Mouse (Mus musculus): ENCODE measurements around the gene Rab43. TPM values are rescaled to one million over a fixed set of nuclear protein-coding genes. Genes with fewer than 3 reads are reported as not detected.

Gene Rab43
- polyA plus RNA-seq, 1 experiment: 49.5 TPM

DNA sequence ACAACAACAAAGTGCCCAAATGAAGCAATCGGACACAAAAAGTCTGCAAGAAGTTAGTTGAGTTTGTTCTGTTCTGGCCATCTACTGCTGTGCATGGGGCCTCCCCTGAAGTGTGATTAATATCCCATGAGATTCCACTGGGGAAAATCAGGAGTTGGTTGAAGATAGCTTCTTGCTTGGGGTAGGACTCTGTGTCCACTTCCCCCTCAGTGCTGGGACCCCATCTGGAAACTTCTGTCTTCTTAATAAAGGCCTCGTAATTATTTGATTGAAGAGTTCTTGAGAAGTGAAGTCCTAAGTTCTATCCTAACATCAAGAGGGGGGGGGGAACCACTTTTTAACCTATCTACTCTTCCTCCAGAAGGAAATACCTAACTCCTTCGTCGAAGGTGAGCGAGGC is 49.8 kb downstream of the Rab43 start:
- H3K4me3 ChIP-seq (ENCODE audit: insufficient read depth, low read depth, low read length): no peak overlapping the region
- peaks cover 7% of the 10 kb centered on the region for H3K4me1 ChIP-seq (ENCODE audit: control insufficient read depth, insufficient read depth, low read length)
- no peak for DNase-seq
- H3K27ac ChIP-seq (ENCODE audit: insufficient read depth, low read depth, low read length): no peak overlapping the region
- 81% methylated on average over 5 of the region's 5 CpGs for WGBS
- no peaks in the 10 kb centered on the region for H3K27me3 ChIP-seq (replicated peaks; ENCODE audit: control insufficient read depth, insufficient read depth, low read length)
- no peaks in the 10 kb centered on the region for H3K36me3 ChIP-seq (ENCODE audit: control insufficient read depth, insufficient read depth, low read length)
- TF ChIP-seq CTCF (conservative IDR thresholded peaks at IDR 0.05; ENCODE audit: insufficient read depth, insufficient read length, low read depth, low read length): no peak
- no peak for TF ChIP-seq POLR2A (IDR thresholded peaks at IDR 0.05; ENCODE audit: low read depth, low read length)

DNA sequence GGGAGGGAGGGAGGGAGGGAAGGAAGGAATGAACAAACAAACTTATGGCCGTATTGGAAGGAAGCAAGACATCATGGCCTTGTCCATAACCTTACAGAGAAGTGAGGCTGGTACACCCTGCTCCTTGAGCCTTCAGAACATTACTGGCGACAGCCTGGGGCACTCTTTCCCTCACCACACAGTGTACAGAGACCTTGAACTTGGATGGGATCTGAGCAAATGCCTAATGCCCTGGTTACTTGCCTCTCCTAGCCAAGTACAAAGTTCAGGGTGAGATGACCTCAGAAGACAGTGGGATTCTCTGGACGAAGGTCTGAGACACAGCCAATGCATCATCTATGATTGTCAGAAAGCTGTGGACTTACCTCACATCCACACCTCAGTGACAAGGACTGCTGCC is 52.1 kb downstream of the Rab43 start:
- Histone ChIP-seq H3K27me3 (replicated peaks; ENCODE audit: control insufficient read depth, insufficient read depth, low read length) (no peaks in the 10 kb centered on the region), H3K4me1 (ENCODE audit: control insufficient read depth, insufficient read depth, low read length) (peaks cover 7% of the 10 kb centered on the region), H3K36me3 (ENCODE audit: control insufficient read depth, insufficient read depth, low read length) (no peaks in the 10 kb centered on the region), H3K27ac (ENCODE audit: insufficient read depth, low read depth, low read length) (no peak overlapping the region), H3K4me3 (ENCODE audit: insufficient read depth, low read depth, low read length) (no peak overlapping the region)
- TF ChIP-seq POLR2A (IDR thresholded peaks at IDR 0.05; ENCODE audit: low read depth, low read length) (no peak), CTCF (conservative IDR thresholded peaks at IDR 0.05; ENCODE audit: insufficient read depth, insufficient read length, low read depth, low read length) (no peak)
- WGBS: 29% methylated on average over 3 of the region's 3 CpGs
- DNase-seq: peak; percentile 49

DNA sequence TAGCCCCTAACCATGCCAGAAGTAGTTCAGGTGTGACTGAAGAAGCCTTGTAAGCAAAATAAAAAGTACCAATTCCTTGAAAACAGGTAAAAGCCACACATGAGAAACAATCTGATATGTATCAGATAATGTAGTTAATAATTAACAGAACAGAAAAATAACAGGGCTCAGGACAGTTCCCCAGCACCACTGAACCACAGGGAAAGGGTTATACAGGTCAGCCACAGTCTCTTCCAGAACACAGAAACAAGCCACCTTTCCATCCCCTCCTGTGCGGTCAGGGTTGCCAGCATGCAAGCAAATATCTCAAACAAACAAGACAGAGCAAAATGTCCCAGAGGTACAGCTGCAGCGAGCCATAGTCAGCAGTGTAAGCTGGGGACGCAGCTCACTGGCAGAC is 52.6 kb downstream of the Rab43 start:
- no peaks in the 10 kb centered on the region for H3K36me3 ChIP-seq (ENCODE audit: control insufficient read depth, insufficient read depth, low read length)
- no peak for DNase-seq
- no peak for TF ChIP-seq POLR2A (IDR thresholded peaks at IDR 0.05; ENCODE audit: low read depth, low read length)
- no peak for TF ChIP-seq CTCF (conservative IDR thresholded peaks at IDR 0.05; ENCODE audit: insufficient read depth, insufficient read length, low read depth, low read length)
- WGBS: 42% methylated on average over 3 of the region's 3 CpGs
- H3K4me3 ChIP-seq (ENCODE audit: insufficient read depth, low read depth, low read length): no peak overlapping the region
- peaks cover 7% of the 10 kb centered on the region for H3K4me1 ChIP-seq (ENCODE audit: control insufficient read depth, insufficient read depth, low read length)
- no peaks in the 10 kb centered on the region for H3K27me3 ChIP-seq (replicated peaks; ENCODE audit: control insufficient read depth, insufficient read depth, low read length)
- H3K27ac ChIP-seq (ENCODE audit: insufficient read depth, low read depth, low read length): peak overlapping the region; percentile 11; the same call in 1 of the 2 replicates

DNA sequence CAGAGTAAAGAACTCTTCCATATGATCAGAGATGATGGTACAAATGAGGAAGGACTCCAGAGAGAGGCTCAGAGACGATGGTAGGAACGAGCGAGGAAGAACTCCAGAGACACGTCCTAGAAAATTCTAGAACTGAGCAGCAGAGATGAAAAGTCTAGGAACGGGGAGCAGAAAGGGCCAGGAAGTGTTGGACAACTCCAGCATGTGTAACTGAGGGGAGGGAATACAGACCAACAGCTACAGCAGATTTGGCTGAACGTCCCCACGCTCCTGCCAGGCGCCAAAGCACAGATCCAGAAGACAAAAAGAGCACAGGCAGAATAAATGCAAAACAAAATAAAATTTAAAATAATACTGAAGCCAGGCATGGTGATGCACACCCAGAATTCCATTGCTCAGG is 55.1 kb downstream of the Rab43 start:
- Histone ChIP-seq H3K27ac (ENCODE audit: insufficient read depth, low read depth, low read length) (no peak overlapping the region), H3K36me3 (ENCODE audit: control insufficient read depth, insufficient read depth, low read length) (no peaks in the 10 kb centered on the region), H3K27me3 (replicated peaks; ENCODE audit: control insufficient read depth, insufficient read depth, low read length) (no peaks in the 10 kb centered on the region), H3K4me3 (ENCODE audit: insufficient read depth, low read depth, low read length) (no peak overlapping the region), H3K4me1 (ENCODE audit: control insufficient read depth, insufficient read depth, low read length) (peaks cover 7% of the 10 kb centered on the region)
- 96% methylated on average over 8 of the region's 8 CpGs for WGBS
- no peak for DNase-seq
- TF ChIP-seq CTCF (conservative IDR thresholded peaks at IDR 0.05; ENCODE audit: insufficient read depth, insufficient read length, low read depth, low read length): no peak
- TF ChIP-seq POLR2A (IDR thresholded peaks at IDR 0.05; ENCODE audit: low read depth, low read length): no peak

DNA sequence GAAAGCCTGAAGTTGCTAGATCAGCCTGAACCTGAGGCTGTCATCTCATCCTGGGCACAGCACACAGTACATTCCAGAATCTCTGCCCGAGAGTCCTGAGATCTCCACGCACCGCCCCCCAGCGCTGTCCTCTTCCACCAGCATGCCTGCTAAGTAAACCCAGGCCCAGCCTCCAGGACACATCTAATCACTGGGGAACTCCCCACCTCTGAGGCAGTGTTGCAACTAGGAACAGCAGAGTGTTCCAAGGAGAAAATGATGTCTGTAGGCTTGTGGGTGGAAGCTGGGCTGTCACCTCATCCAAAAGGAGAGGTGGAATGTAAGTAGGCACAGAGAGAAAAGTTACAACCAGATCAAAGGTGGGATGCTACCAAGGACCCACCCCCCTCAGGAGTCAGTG is 56.8 kb downstream of the Rab43 start:
- TF ChIP-seq POLR2A (IDR thresholded peaks at IDR 0.05; ENCODE audit: low read depth, low read length): no peak
- Histone ChIP-seq H3K4me1 (ENCODE audit: control insufficient read depth, insufficient read depth, low read length) (peaks cover 7% of the 10 kb centered on the region), H3K36me3 (ENCODE audit: control insufficient read depth, insufficient read depth, low read length) (no peaks in the 10 kb centered on the region), H3K27ac (ENCODE audit: insufficient read depth, low read depth, low read length) (no peak overlapping the region), H3K27me3 (replicated peaks; ENCODE audit: control insufficient read depth, insufficient read depth, low read length) (no peaks in the 10 kb centered on the region), H3K4me3 (ENCODE audit: insufficient read depth, low read depth, low read length) (no peak overlapping the region)
- no peak for DNase-seq
- WGBS: 96% methylated on average over 4 of the region's 4 CpGs

DNA sequence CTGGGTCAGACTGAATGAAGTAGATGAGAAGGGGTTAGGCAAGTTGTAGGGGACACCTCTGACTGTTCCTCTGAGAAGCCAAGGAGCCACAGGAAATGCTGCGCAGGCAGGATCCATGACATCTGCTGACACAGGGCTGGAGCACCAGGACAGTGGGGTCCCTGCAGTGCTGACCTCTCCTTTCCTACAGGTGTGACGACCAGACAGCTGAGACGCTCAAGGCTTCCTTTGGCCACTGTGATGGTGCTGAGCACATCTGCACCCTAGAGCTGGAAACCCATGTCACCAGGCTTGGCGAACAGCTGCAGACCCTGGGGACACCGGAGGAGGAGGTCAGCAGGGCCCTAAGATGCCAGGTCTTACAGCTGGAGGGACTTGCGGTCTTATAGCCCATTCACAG is 60.4 kb downstream of the Rab43 start:
- no peaks in the 10 kb centered on the region for H3K27me3 ChIP-seq (replicated peaks; ENCODE audit: control insufficient read depth, insufficient read depth, low read length)
- no peaks in the 10 kb centered on the region for H3K4me1 ChIP-seq (ENCODE audit: control insufficient read depth, insufficient read depth, low read length)
- H3K4me3 ChIP-seq (ENCODE audit: insufficient read depth, low read depth, low read length): no peak overlapping the region
- TF ChIP-seq POLR2A (IDR thresholded peaks at IDR 0.05; ENCODE audit: low read depth, low read length): no peak
- TF ChIP-seq CTCF (conservative IDR thresholded peaks at IDR 0.05; ENCODE audit: insufficient read depth, insufficient read length, low read depth, low read length): no peak
- 89% methylated on average over 6 of the region's 6 CpGs for WGBS
- no peaks in the 10 kb centered on the region for H3K36me3 ChIP-seq (ENCODE audit: control insufficient read depth, insufficient read depth, low read length)
- no peak overlapping the region for H3K27ac ChIP-seq (ENCODE audit: insufficient read depth, low read depth, low read length)
- DNase-seq: no peak

DNA sequence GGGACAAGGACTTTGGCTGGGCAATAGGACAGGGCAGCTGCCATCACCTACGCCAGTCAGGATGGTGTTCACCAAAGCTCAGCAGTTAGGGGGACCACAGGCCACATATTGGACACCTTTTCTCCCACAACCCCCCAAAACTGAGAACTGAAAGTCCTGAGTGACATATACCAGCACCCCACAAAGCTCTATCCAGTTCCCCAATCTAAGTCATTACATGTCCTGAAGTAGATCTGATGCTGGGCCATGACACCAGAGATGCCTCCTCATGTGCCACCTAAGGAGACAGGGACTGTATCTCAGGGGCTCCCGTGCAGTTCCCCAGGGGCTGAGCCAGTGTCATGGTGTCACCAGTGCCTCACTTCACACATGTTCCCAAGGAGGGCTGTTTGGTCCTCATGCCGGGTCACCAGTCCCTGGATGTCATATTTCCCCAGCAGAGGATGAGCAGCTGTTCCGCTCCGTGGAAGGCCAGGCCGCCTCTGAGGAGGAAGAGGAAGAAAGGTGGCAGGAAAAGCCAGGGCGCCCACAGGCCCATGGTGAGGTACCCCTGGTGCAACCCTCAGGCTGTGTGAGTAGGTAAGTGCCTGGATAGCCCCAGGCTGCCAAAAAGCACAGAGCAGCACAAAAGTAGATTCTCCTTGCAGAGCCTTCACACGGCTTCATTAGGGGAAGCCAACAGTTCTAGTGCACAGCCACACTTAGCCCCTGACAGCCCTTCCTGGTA is 61.6 kb downstream of the Rab43 start:
- Histone ChIP-seq H3K27ac (ENCODE audit: insufficient read depth, low read depth, low read length) (no peak overlapping the region), H3K4me3 (ENCODE audit: insufficient read depth, low read depth, low read length) (no peak overlapping the region), H3K36me3 (ENCODE audit: control insufficient read depth, insufficient read depth, low read length) (no peaks in the 10 kb centered on the region), H3K4me1 (ENCODE audit: control insufficient read depth, insufficient read depth, low read length) (no peaks in the 10 kb centered on the region), H3K27me3 (replicated peaks; ENCODE audit: control insufficient read depth, insufficient read depth, low read length) (no peaks in the 10 kb centered on the region)
- TF ChIP-seq POLR2A (IDR thresholded peaks at IDR 0.05; ENCODE audit: low read depth, low read length): no peak
- no peak for TF ChIP-seq CTCF (conservative IDR thresholded peaks at IDR 0.05; ENCODE audit: insufficient read depth, insufficient read length, low read depth, low read length)
- whole genome bisulfite sequencing: 85% methylated on average over 8 of the region's 8 CpGs
- no peak for DNase-seq
